Mouse (Mus musculus) embryonic fibroblast, embryonic 13.5 days (primary cell): ENCODE data around the gene Hspbap1.

Experiments
- CTCF ChIP-seq: IDR thresholded peaks from 2 replicates; pipeline ENCODE4 v1.5.1; 2011; ENCODE audit warnings: mild to moderate bottlenecking, control low read depth, low read length, moderate library complexity, borderline replicate concordance; ENCODE audit not compliant: insufficient read depth
- POLR2A ChIP-seq: IDR thresholded peaks from 2 replicates; pipeline ENCODE4 v1.6.1; 2011; ENCODE audit warnings: low read depth, mild to moderate bottlenecking, control low read depth, low read length, moderate library complexity

GRCm38 (mm10) chr16:35742251-35742937, 27.8 kb upstream of the Hspbap1 start:
- TF ChIP-seq POLR2A (no peak), CTCF (no peak)
